ENCODE assay signal across 10 mouse cellular contexts in genomic region chr13:117028221-117028620, GRCm38 (mm10).
"Had no signal": no experiment of that assay in that cellular context is flagged by ENCODE, and none has a peak within 500 bp of the region (broad histone marks: within the 10 kb centered on the region; RNA-seq: fewer than 3 reads in every experiment).

No protein-coding gene starts in this region.

- DNase-seq: kidney, adult 11 months; kidney, adult 9 months; layer of hippocampus, postnatal 36 days; lung, embryonic 14.5 days; lung, postnatal 10 days; right cerebral cortex, adult 18-20 months; right cerebral cortex, postnatal 25 days; thymus, postnatal 4 days had no signal

- ATAC-seq: liver, embryonic 12.5 days; midbrain, embryonic 15.5 days had no signal
